Mouse (Mus musculus) gastrocnemius, postnatal 10 days (tissue): ENCODE measurements around the gene Gm30191. TPM values are rescaled to one million over a fixed set of nuclear protein-coding genes. Genes with fewer than 3 reads are reported as not detected.

ENCODE experiments used
- DNase-seq: peaks from one replicate; pipeline ENCODE4 v3.0.0; 2021; ENCODE audit warnings: mixed read lengths
- long read RNA-seq, 2 experiments: library from polyadenylated mRNA; stranded (forward); transcript quantifications; one replicate each; pipeline ENCODE4 v2.0.0; 2021
- total RNA-seq, 2 experiments: library from RNA; stranded (reverse); gene quantifications; 2 replicates each; pipeline ENCODE4 v1.2.3; 2021

Gene Gm30191
- not detected for total RNA-seq
- long read RNA-seq, experiment 1, result 0 reads
- long read RNA-seq, experiment 2, result 0 reads

- DNase-seq, result no peak
Observed at GRCm38 (mm10) chr4:134246719-134247258, at the start of gene Gm30191. Gene Gm30191, plus strand, starts transcription at chr4:134246935.

- DNase-seq, result no peak
Observed at GRCm38 (mm10) chr4:134199371-134199770, 47.4 kb upstream of the Gm30191 start.

- no peak for DNase-seq
Observed at GRCm38 (mm10) chr4:134202904-134203303, 43.8 kb upstream of the Gm30191 start, which contains the start of gene Gm7534. Gene Gm7534, minus strand, starts transcription at chr4:134203004.

GRCm38 (mm10) chr4:134203340-134203896, 43.3 kb upstream of the Gm30191 start:
- DNase-seq, result no peak

- DNase-seq, result no peak
Observed at GRCm38 (mm10) chr4:134206488-134207053, 40.2 kb upstream of the Gm30191 start.

- DNase-seq, result no peak
Observed at GRCm38 (mm10) chr4:134222793-134223600, 23.7 kb upstream of the Gm30191 start.

- DNase-seq, result no peak
Observed at GRCm38 (mm10) chr4:134227194-134227593, 19.5 kb upstream of the Gm30191 start, which contains the start of gene Catsper4. Gene Catsper4, minus strand, starts transcription at chr4:134227383.

GRCm38 (mm10) chr4:134230431-134230830, 16.3 kb upstream of the Gm30191 start:
- no peak for DNase-seq

- no peak for DNase-seq
Observed at GRCm38 (mm10) chr4:134234876-134235275, 11.9 kb upstream of the Gm30191 start.

GRCm38 (mm10) chr4:134237582-134238278, 9.0 kb upstream of the Gm30191 start:
- no peak for DNase-seq

GRCm38 (mm10) chr4:134238279-134238651, 8.5 kb upstream of the Gm30191 start, which contains the start of gene Cnksr1:
Gene Cnksr1, minus strand, starts transcription at chr4:134238399.
- DNase-seq, result peak; percentile 77

GRCm38 (mm10) chr4:134238686-134239085, 8.0 kb upstream of the Gm30191 start:
- no peak for DNase-seq

GRCm38 (mm10) chr4:134243516-134244250, 3.1 kb upstream of the Gm30191 start, which contains the start of gene E130218I03Rik:
Gene E130218I03Rik, plus strand, starts transcription at chr4:134243662.
- DNase-seq, result no peak

GRCm38 (mm10) chr4:134245148-134245843, 1.4 kb upstream of the Gm30191 start, which contains the start of gene Zfp593:
Gene Zfp593, minus strand, starts transcription at chr4:134245592.
- peak; percentile 98 for DNase-seq

- no peak for DNase-seq
Observed at GRCm38 (mm10) chr4:134246256-134246655, 479 bp upstream of the Gm30191 start.

GRCm38 (mm10) chr4:134249651-134250050, 2.9 kb downstream of the Gm30191 start:
- peak; percentile 87 for DNase-seq

GRCm38 (mm10) chr4:134250116-134250929, 3.6 kb downstream of the Gm30191 start:
- no peak for DNase-seq

- no peak for DNase-seq
Observed at GRCm38 (mm10) chr4:134250930-134251240, 4.2 kb downstream of the Gm30191 start.

GRCm38 (mm10) chr4:134251241-134252130, 4.8 kb downstream of the Gm30191 start:
- peak; percentile 36 for DNase-seq
